Mouse (Mus musculus): ENCODE results near the gene Cyp4f17.
A peak's percentile ranks its signal among the peaks of the same experiment; 100 is the strongest.
"Not testable (repeated sequence)": the region's sequence is repeated elsewhere in the genome, so short reads cannot be mapped to it uniquely, and the experiment has no call there.

Cyp4f17 gene

DNA sequence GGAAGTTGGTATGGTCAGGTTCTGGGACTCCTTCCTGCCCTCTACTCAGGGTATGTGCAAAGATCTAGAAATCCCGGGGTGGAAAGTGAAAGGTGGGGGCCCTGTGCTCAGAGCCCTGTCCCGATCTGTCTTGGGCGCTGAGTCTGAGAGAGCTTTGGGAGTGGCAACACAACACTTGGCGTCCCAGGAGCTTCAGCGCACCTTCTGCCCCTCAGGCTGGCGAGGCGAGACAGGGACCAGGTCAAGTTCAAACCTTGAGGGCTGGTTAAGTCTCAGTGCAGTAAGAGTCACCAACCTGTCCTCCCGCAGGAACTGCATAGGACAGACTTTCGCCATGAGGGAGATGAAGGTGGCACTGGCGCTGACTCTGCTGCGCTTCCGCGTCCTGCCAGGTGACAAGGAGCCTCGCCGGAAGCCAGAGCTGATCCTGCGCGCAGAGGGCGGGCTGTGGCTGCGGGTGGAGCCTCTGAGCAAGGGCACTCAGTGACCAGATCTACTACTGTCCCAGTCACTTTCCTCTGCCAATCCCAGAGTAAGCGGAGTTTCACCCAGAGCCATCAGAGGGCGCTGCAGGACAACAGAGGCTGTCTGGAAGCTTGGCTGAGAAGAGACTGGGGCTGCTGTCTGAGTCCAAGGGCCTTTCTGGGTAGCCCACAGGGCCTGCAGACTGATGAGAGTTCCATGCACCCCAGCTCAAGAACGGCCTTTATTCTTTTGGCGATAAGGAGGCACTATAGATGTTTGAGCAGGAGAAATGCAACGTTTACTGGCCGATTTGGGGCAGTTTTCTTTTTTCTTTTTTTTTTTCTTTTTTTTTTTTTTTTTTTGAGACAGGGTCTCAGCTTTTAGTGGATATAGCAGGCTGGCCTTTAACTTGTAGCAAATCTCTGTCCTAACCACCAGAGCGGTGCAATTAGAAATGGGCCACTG, 22.8 kb downstream of the Cyp4f17 start:
- peak; percentile 95 for DNase-seq

DNA sequence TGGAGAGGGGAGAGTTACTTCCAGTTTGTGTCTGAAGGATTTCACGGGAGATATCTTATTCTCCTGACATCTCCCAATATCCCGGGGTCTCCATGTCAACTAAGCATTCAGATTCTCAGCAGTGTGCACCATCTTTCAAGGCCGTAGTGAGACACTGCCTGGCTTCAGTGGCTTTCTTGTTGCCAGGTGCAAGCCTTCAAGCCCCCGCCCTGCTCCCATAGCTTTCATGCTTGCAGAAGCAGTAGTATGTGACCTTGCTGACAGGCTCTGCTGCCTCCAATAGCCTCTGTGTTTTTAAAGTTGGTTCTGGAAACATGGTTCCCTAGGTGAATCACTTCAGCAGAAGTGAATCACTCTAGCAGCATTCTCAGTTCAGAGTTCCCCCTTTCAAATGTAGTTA, 26.5 kb downstream of the Cyp4f17 start:
- peak; percentile 74 for DNase-seq

DNA sequence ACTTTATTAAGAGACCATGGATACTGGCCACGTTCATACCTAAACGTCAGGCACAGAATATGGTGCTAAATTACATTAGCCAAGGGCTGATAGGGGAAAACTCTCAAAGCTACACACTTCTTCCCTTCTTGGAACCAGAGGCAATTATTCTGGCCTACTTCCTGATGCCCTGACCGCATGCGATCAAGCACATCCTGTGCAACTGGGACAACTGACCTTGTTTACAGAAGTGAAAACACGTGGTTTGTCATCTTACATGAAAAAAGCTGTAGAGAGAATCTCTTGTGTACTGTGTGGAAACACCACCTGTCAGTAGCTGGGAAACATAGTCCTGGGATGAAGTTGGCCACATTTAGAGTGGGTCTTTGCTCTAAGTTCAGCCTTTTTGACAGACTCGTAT, 28.2 kb downstream of the Cyp4f17 start:
- DNase-seq: no peak

DNA sequence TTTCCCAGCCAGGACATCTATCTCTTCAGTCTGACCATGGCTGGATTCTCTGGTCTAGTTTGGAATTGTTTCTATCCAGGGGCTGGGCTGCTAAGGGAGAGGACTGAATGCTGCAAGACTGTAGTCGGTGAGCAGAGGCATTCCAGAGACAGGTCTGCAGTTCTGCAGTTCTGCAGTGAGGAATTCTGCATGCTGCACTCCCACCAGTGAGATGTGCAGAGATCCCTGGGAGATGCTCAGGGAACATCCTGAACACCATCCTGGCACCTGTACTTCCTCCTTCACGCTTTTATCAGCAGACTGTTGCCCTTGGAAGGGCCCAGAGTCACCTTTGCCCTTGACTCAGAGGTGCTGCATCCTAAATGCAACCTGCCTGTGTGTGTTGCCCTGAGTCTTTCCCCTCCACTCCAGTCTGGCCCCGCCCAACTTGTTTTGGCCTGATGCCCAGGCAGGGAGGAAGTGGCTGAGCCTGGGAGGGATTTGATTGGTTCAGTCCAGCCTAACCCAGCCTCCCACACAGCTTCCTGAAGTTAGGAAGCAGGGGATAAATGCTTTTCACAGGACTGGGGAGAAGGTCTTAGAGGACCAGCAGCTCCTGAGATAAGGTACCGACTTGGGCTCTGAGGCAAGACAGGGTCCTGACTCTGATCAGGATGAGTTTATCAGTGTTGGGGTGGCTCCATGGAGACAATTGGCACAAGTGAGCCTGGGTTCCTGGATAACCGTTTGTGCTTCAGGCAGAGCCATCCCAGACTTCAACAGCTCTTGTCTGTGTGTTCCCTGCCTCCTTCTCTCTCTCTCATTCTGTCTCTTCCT, 30.4 kb downstream of the Cyp4f17 start, which contains the start of gene Cyp4f16:
Gene Cyp4f16 (plus strand): TSS at position 508 of the 816 bp plus-strand sequence.
- DNase-seq: peak; percentile 67

DNA sequence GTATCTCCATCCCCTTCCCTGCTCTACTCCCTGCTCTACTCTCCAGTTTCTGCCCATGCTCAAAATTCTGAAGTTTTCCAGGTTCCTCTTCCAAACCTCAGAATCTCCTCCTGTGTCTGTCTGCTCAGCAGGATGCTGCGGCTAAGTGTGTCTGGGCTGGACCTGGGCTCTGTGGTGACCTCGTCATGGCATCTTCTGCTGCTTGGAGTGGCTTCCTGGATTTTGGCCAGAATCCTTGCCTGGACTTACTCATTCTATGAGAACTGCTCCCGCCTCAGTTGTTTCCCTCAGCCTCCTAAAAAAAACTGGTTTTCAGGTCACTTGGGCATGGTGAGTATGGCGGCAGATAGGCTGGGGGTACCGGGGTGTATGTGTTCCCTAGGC, 31.0 kb downstream of the Cyp4f17 start:
- no peak for DNase-seq

DNA sequence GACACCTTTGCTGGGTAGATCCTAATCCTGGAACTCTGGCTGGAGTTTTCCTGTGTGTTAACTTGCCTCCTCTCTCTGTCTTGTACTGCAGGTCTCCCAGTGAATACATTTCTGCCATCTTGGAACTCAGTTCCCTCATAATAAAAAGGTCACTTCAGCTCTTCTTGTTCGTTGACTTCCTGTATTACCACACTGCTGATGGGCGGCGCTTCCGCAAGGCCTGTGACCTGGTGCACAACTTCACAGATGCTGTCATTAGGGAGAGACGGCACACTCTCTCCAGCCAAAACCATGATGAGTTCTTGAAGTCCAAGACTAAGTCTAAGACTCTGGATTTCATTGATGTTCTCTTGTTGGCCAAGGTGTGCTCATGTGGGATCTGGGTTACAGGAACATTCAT, 38.9 kb downstream of the Cyp4f17 start:
- not testable (repeated sequence) for DNase-seq

DNA sequence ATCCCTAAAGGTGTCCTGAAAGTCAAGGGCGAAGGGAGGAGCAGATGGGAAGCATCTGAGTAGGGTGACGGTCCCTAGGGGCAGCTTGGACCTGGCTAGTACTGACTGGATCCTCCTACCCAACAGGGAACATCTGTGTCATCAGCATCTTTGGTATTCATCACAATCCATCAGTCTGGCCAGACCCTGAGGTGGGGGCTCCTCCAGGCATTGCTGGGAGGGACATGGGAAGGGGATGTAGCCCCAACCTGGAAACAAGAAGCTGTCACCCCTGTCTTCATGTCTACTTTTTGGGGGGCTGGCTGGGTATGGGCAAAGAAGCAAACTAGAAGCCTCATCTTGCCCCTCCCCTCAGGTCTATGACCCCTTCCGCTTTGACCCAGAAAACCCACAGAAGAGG, 44.5 kb downstream of the Cyp4f17 start:
- peak; percentile 12 for DNase-seq

DNA sequence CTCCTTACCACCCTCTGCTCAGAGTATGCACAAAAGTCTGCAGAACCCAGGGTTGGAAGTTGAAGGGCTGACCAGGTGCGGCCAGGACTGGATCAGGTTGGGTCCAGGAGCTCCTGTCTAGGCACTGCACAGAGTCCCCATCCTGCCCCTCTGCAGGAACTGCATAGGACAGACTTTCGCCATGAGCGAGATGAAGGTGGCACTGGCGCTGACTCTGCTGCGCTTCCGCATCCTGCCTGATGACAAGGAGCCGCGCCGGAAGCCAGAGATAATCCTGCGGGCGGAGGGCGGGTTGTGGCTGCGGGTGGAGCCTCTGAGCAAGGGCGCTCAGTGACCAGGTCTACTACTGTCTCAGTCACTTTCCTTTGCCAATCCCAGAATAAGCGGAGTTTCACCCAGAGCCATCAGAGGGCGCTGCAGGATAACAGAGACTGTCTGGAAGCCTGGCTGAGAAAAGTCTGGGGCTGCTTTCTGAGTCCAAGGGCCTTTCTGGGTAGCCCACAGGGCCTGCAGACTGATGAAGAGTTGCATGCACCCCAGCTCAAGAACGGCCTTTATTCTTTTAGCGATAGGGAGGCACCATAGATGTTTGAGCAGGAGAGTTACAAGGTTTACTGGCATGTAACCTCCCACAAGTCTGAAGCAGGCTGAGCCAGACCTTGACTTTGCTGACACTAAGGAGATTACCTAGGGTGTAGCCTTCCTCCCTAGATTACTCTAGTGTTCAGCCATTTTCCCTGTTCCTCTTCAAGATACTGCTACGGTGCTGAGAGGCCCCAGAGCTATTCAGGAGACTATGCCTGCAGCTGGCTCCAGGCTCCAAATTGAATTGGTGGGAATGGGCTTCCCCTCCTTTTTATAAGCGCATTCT, 45.3 kb downstream of the Cyp4f17 start:
- DNase-seq: peak; percentile 92

DNA sequence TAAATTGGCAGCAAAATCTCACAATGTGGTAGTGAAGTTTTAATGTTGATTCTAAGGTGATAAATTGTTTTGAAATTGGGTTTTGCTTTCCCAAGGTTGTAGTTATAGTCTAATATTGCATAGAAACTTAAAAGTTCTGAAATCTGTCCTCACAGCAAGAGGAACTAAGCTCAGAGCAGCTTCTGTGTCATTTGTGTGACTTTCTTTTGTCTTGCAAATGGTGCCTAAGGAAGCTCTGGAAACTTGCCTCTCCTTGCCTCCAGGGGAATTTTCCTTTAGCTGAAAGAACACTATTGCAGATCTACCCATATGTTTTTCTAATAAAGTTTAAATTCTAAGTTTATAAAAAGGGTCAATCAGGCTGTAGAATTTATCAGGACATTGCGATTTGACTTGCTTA, 47.2 kb downstream of the Cyp4f17 start:
- not testable (repeated sequence) for DNase-seq

DNA sequence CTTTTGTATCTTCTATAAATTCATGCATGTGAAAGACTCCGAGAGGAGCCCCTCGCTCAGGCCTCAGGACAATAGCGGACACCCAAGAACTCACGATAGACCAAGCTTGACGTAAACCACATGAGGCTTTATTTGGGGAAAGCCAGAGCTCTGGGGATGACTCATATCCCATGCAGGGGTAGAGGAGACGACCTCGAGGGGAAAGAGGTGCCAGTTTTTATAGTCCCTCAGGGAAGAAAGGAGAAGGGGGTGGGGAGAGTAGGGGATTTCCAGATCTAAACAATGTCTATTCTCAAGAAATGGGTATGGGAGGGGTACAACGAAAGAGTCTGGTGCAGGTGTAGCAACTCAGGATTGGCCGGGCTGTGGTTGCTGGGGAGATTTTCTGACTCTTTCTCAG, 48.5 kb downstream of the Cyp4f17 start:
- DNase-seq: not testable (repeated sequence)

DNA sequence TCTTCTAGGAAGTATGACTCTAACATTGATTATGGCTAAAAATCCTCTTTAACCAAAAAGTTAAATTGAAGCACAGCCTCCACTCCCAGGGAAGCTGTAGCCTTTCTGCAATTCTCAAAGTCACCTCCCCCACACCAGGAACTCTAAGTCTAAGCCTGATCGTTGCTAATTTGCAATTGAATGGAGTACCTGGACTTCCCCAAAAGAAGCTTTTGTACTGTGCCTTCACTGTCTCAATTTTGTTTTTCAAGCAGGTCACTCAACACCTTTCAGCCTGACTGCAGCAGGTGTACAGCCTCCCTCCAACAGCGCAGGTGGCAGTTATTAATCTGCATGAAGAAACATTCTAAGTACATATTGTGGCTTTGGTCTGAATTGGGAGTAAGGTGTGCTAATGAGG, 57.5 kb downstream of the Cyp4f17 start:
- DNase-seq: not testable (repeated sequence)

DNA sequence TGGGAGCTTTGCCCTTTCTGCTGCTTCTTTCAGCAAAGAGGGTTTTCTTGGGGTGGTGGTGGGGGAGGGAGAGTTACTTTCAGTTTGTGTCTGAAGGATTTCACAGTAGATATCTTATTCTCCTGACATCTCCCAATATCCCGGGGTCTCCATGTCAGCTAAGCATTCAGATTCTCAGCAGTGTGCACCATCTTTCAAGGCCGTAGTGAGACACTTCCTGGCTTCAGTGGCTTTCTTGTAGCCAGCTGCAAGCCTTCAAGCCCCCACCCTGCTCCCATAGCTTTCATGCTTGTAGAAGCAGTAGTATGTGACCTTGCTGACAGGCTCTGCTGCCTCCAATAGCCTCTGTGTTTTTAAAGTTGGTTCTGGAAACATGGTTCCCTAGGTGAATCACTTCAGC, 67.4 kb downstream of the Cyp4f17 start:
- DNase-seq: peak; percentile 36

DNA sequence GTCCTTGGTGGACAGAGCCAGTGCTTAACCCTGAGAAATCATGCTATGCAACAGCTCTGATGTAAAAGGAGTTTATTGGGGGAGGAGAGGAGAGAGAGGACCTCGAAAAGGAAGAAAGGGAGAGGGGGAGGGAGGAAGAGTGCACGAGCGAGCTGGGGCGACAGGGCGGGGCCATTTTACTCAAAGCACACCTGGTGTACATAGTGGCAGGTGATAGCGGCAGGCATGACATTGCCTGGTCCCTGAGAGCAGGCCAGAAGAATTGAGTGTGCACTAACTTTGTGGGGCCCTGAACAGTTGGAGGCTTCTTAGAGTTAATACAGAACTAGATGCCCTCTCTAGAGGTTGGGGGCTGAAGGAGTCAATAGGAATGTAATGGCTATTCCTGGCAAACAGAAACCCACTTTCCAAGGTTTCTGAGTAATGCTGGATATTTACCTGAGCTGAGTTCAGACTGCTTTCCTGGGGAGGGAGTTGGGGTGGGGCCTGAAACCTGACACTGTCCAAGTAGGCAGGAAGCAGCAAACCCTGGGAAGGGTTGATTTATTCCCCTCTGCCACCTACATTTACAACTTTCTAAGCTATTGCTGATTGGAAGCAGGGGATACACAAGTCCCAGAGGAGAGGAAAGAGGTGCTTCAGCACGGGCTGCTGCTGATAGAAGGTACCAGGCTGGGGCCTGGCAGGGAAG, 71.8 kb downstream of the Cyp4f17 start:
- DNase-seq: no peak

Measured in thymus, postnatal 4 days (tissue).